Mouse (Mus musculus): ENCODE data around the gene Ly6f. TPM values are rescaled to one million over a fixed set of nuclear protein-coding genes. Genes with fewer than 3 reads are reported as not detected.

Gene Ly6f
- polyA plus RNA-seq, 1 experiment from 2014 or later: not detected

GRCm38 (mm10) chr15:75309946-75310345, 41.7 kb downstream of the Ly6f start:
- no peak overlapping the region for H3K9ac ChIP-seq (ENCODE audit: low read length)
- no peaks in the 10 kb centered on the region for H3K4me1 ChIP-seq (replicated peaks; ENCODE audit: control insufficient read depth, insufficient read depth, low read length)
- H3K9me3 ChIP-seq (ENCODE audit: control insufficient read depth, low read length): peaks cover 5% of the 10 kb centered on the region; the same call in 1 of the 2 replicates
- no peak overlapping the region for H3K4me2 ChIP-seq (ENCODE audit: low read depth, low read length)
- no peaks in the 10 kb centered on the region for H3K27me3 ChIP-seq (ENCODE audit: control insufficient read depth, insufficient read depth, low read depth, low read length)
- H3K27ac ChIP-seq (ENCODE audit: low read length): no peak overlapping the region
- H3K36me3 ChIP-seq (ENCODE audit: control insufficient read depth, insufficient read depth, low read length): no peaks in the 10 kb centered on the region
- no peak for ATAC-seq (ENCODE audit: low read depth)
- WGBS: 97% methylated on average over 1 of the region's 1 CpGs
- no peak overlapping the region for H3K4me3 ChIP-seq (ENCODE audit: low read length)

GRCm38 (mm10) chr15:75314421-75314820, 46.2 kb downstream of the Ly6f start:
- Histone ChIP-seq H3K27me3 (ENCODE audit: control insufficient read depth, insufficient read depth, low read depth, low read length) (no peaks in the 10 kb centered on the region), H3K4me1 (replicated peaks; ENCODE audit: control insufficient read depth, insufficient read depth, low read length) (no peaks in the 10 kb centered on the region), H3K9ac (ENCODE audit: low read length) (no peak overlapping the region), H3K4me3 (ENCODE audit: low read length) (no peak overlapping the region), H3K27ac (ENCODE audit: low read length) (no peak overlapping the region), H3K4me2 (ENCODE audit: low read depth, low read length) (no peak overlapping the region), H3K9me3 (ENCODE audit: control insufficient read depth, low read length) (no peaks in the 10 kb centered on the region), H3K36me3 (ENCODE audit: control insufficient read depth, insufficient read depth, low read length) (no peaks in the 10 kb centered on the region)
- ATAC-seq (ENCODE audit: low read depth): no peak
- 71% methylated on average over 2 of the region's 2 CpGs for WGBS

GRCm38 (mm10) chr15:75317255-75317654, 49.0 kb downstream of the Ly6f start:
- H3K27me3 ChIP-seq (ENCODE audit: control insufficient read depth, insufficient read depth, low read depth, low read length): no peaks in the 10 kb centered on the region
- no peak overlapping the region for H3K9ac ChIP-seq (ENCODE audit: low read length)
- H3K9me3 ChIP-seq (ENCODE audit: control insufficient read depth, low read length): 0 out of 2 replicates have a peak, but pooled peaks cover 2% of the 10 kb centered on the region
- ATAC-seq (ENCODE audit: low read depth): no peak
- H3K27ac ChIP-seq (ENCODE audit: low read length): no peak overlapping the region
- H3K4me3 ChIP-seq (ENCODE audit: low read length): no peak overlapping the region
- no peaks in the 10 kb centered on the region for H3K36me3 ChIP-seq (ENCODE audit: control insufficient read depth, insufficient read depth, low read length)
- H3K4me1 ChIP-seq (replicated peaks; ENCODE audit: control insufficient read depth, insufficient read depth, low read length): no peaks in the 10 kb centered on the region
- WGBS: 54% methylated on average over 2 of the region's 2 CpGs
- H3K4me2 ChIP-seq (ENCODE audit: low read depth, low read length): no peak overlapping the region

- 76% methylated on average over 3 of the region's 3 CpGs for WGBS
These were observed 50.4 kb downstream of the Ly6f start for GRCm38 (mm10) chr15:75318584-75318983.

GRCm38 (mm10) chr15:75320104-75320503, 51.9 kb downstream of the Ly6f start:
- Histone ChIP-seq H3K27me3 (ENCODE audit: control insufficient read depth, insufficient read depth, low read depth, low read length) (no peaks in the 10 kb centered on the region), H3K9me3 (ENCODE audit: control insufficient read depth, low read length) (0 out of 2 replicates have a peak, but pooled peaks cover 2% of the 10 kb centered on the region), H3K36me3 (ENCODE audit: control insufficient read depth, insufficient read depth, low read length) (no peaks in the 10 kb centered on the region), H3K4me1 (replicated peaks; ENCODE audit: control insufficient read depth, insufficient read depth, low read length) (no peaks in the 10 kb centered on the region), H3K9ac (ENCODE audit: low read length) (no peak overlapping the region), H3K4me2 (ENCODE audit: low read depth, low read length) (no peak overlapping the region), H3K27ac (ENCODE audit: low read length) (no peak overlapping the region), H3K4me3 (ENCODE audit: low read length) (no peak overlapping the region)
- no peak for ATAC-seq (ENCODE audit: low read depth)
- 84% methylated on average over 3 of the region's 3 CpGs for WGBS

More at GRCm38 (mm10) chr15:75318584-75318983, 50.4 kb downstream of the Ly6f start:
- no peak for ATAC-seq (ENCODE audit: low read depth)
- Histone ChIP-seq H3K27me3 (ENCODE audit: control insufficient read depth, insufficient read depth, low read depth, low read length) (no peaks in the 10 kb centered on the region), H3K9ac (ENCODE audit: low read length) (no peak overlapping the region), H3K4me3 (ENCODE audit: low read length) (no peak overlapping the region), H3K9me3 (ENCODE audit: control insufficient read depth, low read length) (0 out of 2 replicates have a peak, but pooled peaks cover 2% of the 10 kb centered on the region), H3K27ac (ENCODE audit: low read length) (no peak overlapping the region), H3K4me1 (replicated peaks; ENCODE audit: control insufficient read depth, insufficient read depth, low read length) (no peaks in the 10 kb centered on the region), H3K4me2 (ENCODE audit: low read depth, low read length) (no peak overlapping the region), H3K36me3 (ENCODE audit: control insufficient read depth, insufficient read depth, low read length) (no peaks in the 10 kb centered on the region)

Other genes starting within 250 kb of the Ly6f start
- 28.9 and 36.2 TPM in 2 replicates for gene Ly6c1, start 219.6 kb upstream of the Ly6f start, polyA plus RNA-seq (2015; fragmentation: Nextera tagmentation; extraction: Ambion mirVana)
- 5.3 and 9.2 TPM in 2 replicates for gene Ly6c2, start 156.5 kb upstream of the Ly6f start, polyA plus RNA-seq (2015; fragmentation: Nextera tagmentation; extraction: Ambion mirVana)
- not detected in 2 replicates for gene Ly6g, start 113.2 kb upstream of the Ly6f start, polyA plus RNA-seq (2015; fragmentation: Nextera tagmentation; extraction: Ambion mirVana)
- gene BC025446, start 52.0 kb upstream of the Ly6f start, polyA plus RNA-seq (2015; fragmentation: Nextera tagmentation; extraction: Ambion mirVana): 0.10 and 0.28 TPM in 2 replicates